Mouse (Mus musculus): ENCODE results near the gene A930002H24Rik. TPM values are rescaled to one million over a fixed set of nuclear protein-coding genes. Genes with fewer than 3 reads are reported as not detected.

The A930002H24Rik gene
- polyA plus RNA-seq, 1 experiment from 2014 or later, result 1.9 TPM

DNA sequence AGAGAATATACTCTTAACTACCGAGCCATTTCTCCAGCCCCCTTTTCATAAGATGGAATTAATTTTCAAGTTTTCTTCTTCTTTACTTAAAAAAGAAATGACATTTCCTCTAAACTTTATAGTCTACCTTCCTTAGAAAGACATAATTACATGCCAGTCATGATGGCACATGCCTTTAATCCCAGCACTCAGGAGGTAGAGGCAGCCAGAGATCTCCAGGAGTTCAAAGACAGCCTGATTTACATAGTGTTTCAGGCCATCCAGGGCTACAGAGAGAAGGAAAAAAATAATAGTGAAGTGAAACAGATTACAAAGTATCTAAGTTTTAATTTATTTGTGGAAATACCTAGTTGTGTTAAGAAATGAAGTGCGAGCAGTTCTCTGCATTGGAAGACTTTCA is 27.4 kb downstream of the A930002H24Rik start:
- H3K4me3 ChIP-seq (replicated peaks), result no peak overlapping the region
- H3K27ac ChIP-seq (replicated peaks), result no peak overlapping the region
- WGBS, result 74% methylated on average over 2 of the region's 2 CpGs
- H3K4me2 ChIP-seq (replicated peaks), result no peak overlapping the region
- no peaks in the 10 kb centered on the region for H3K9me3 ChIP-seq (replicated peaks)
- H3K27me3 ChIP-seq, result no peaks in the 10 kb centered on the region
- no peaks in the 10 kb centered on the region for H3K4me1 ChIP-seq
- no peaks in the 10 kb centered on the region for H3K36me3 ChIP-seq
- no peak for ATAC-seq (ENCODE audit: insufficient number of reproducible peaks, low FRiP score, low TSS enrichment, low read depth)
- no peak overlapping the region for H3K9ac ChIP-seq

DNA sequence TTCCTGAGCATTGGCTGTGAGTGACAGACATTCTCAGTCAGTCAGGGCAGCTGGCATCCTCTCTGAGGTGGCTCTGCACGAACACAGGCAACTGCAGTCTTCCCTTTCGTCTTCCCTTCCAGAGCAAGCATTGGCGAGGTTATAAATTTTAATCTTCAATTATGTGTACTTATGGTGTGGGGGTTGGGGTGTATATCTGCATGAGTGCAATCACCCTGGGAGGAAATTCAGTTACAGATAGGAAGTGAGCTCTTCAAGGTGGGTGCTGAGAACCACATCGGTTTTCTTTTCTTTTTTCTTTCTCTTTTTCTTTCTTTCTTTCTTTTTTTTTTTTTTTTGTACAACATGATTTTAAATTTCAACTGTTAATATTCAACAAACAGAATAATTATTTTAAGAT is 32.0 kb downstream of the A930002H24Rik start:
- WGBS, result 68% methylated on average over 4 of the region's 4 CpGs
- Histone ChIP-seq H3K9me3 (replicated peaks) (no peaks in the 10 kb centered on the region), H3K27ac (replicated peaks) (no peak overlapping the region), H3K27me3 (no peaks in the 10 kb centered on the region), H3K4me2 (replicated peaks) (no peak overlapping the region), H3K4me3 (replicated peaks) (no peak overlapping the region), H3K4me1 (no peaks in the 10 kb centered on the region), H3K9ac (no peak overlapping the region), H3K36me3 (no peaks in the 10 kb centered on the region)
- ATAC-seq (ENCODE audit: insufficient number of reproducible peaks, low FRiP score, low TSS enrichment, low read depth), result no peak

DNA sequence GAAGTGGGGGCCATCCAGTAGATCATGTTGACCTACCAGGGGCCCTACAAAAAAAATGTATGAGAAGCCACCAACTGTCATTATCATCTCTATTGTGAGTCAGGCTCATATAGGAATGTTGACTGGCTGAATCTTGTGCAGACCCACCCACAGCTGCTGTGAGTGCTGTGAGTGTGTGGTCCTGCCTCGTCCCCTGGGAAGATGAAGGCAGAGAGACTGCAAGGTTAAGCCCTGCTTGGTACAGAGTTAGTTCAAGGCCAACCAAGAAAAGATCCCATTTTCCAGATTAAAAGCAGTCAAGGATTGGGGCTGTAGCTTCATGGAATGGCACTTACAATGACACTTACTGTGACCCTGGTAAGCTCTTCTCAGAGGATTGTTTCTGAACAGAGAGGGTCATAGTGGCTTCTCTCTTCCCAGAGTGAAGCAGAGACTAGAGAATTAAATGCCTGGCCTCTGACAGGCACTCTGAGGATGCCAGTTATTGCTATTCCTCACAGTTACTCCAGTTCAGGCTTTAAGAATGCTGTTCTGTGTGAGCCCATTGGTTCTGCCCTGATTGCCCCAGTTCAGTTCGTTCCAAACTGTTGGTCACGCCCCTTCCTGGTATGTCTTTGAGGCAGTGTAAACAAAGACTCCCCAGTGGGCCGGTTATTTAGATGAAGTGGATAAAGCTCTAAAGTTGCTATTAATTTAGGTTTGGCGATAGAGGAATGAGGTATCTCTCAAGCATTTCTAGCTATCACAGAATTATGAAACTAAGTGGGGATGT is 34.8 kb downstream of the A930002H24Rik start:
- Histone ChIP-seq H3K4me2 (replicated peaks) (no peak overlapping the region), H3K36me3 (no peaks in the 10 kb centered on the region), H3K9me3 (replicated peaks) (no peaks in the 10 kb centered on the region), H3K9ac (no peak overlapping the region), H3K4me3 (replicated peaks) (no peak overlapping the region), H3K27me3 (no peaks in the 10 kb centered on the region), H3K4me1 (no peaks in the 10 kb centered on the region), H3K27ac (replicated peaks) (no peak overlapping the region)
- 40% methylated on average over 5 of the region's 5 CpGs for WGBS
- ATAC-seq (ENCODE audit: insufficient number of reproducible peaks, low FRiP score, low TSS enrichment, low read depth), result no peak

DNA sequence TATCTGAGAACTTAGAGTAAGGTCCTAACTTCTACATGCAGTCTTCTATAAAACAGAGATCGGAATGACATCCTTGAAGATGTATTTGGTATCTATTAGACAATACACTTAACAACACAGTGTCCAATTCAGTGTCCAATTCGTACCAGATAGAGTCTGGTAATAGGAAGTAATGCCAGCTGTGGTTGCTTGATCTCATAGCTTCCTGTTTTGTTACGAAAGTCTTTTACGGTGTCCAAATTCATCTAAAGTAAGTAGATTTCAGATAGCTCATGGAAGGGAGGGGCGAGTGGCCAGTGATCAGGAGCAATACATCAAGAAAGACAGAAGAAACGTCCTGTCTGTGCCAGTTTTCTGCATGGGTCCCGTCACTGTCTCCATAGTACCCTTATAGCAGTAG is 36.8 kb downstream of the A930002H24Rik start:
- H3K4me1 ChIP-seq, result no peaks in the 10 kb centered on the region
- H3K4me3 ChIP-seq (replicated peaks), result no peak overlapping the region
- no peaks in the 10 kb centered on the region for H3K36me3 ChIP-seq
- H3K9ac ChIP-seq, result no peak overlapping the region
- 77% methylated on average over 7 of the region's 7 CpGs for WGBS
- H3K27ac ChIP-seq (replicated peaks), result no peak overlapping the region
- no peaks in the 10 kb centered on the region for H3K9me3 ChIP-seq (replicated peaks)
- H3K4me2 ChIP-seq (replicated peaks), result no peak overlapping the region
- no peak for ATAC-seq (ENCODE audit: insufficient number of reproducible peaks, low FRiP score, low TSS enrichment, low read depth)
- H3K27me3 ChIP-seq, result no peaks in the 10 kb centered on the region

DNA sequence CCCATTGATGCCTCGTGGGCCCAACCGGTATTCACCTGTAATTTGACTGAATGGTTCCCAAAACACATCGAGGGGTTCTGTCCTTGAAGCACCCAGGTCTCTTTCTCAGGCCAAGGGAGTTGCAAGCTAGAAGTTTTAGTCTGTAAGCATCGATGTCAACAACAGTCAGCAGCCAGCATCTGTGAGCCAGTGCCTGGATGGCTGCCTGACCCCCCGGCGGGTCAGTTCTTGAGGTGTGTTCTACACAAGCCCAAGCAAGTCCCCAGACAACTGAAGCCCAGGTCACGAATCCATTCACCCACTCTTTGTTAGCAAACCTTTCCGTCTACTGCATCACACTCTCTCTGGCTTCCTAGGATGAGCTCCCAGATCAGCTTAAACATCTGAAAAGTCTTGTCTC is 37.4 kb downstream of the A930002H24Rik start:
- Histone ChIP-seq H3K27me3 (no peaks in the 10 kb centered on the region), H3K9me3 (replicated peaks) (no peaks in the 10 kb centered on the region), H3K27ac (replicated peaks) (no peak overlapping the region), H3K4me2 (replicated peaks) (no peak overlapping the region), H3K9ac (no peak overlapping the region), H3K4me3 (replicated peaks) (no peak overlapping the region), H3K36me3 (no peaks in the 10 kb centered on the region), H3K4me1 (no peaks in the 10 kb centered on the region)
- 81% methylated on average over 8 of the region's 8 CpGs for WGBS
- no peak for ATAC-seq (ENCODE audit: insufficient number of reproducible peaks, low FRiP score, low TSS enrichment, low read depth)

DNA sequence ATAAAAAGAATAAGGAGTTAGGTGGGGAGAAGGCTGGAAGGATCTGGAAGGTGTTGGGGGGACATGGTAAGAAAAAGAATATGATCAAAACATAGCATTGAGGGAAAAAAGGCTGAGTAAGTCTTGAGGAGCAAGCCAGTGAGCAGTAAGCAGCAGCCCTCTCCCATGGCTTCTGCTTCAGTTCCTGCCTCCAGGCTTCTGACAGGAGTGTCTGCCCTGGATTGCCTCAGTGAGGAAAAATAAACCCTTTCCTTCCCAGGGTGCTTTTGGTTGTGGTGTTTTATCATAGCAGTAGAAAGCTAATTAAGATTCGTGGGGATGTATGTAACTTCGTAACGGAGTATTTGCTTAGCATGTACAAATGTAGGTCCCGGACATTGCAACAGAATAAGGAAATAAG is 39.5 kb downstream of the A930002H24Rik start:
- Histone ChIP-seq H3K4me1 (no peaks in the 10 kb centered on the region), H3K27ac (replicated peaks) (no peak overlapping the region), H3K9ac (no peak overlapping the region), H3K9me3 (replicated peaks) (no peaks in the 10 kb centered on the region), H3K36me3 (no peaks in the 10 kb centered on the region), H3K4me3 (replicated peaks) (no peak overlapping the region), H3K27me3 (no peaks in the 10 kb centered on the region), H3K4me2 (replicated peaks) (no peak overlapping the region)
- no peak for ATAC-seq (ENCODE audit: insufficient number of reproducible peaks, low FRiP score, low TSS enrichment, low read depth)
- WGBS, result 94% methylated on average over 4 of the region's 4 CpGs

DNA sequence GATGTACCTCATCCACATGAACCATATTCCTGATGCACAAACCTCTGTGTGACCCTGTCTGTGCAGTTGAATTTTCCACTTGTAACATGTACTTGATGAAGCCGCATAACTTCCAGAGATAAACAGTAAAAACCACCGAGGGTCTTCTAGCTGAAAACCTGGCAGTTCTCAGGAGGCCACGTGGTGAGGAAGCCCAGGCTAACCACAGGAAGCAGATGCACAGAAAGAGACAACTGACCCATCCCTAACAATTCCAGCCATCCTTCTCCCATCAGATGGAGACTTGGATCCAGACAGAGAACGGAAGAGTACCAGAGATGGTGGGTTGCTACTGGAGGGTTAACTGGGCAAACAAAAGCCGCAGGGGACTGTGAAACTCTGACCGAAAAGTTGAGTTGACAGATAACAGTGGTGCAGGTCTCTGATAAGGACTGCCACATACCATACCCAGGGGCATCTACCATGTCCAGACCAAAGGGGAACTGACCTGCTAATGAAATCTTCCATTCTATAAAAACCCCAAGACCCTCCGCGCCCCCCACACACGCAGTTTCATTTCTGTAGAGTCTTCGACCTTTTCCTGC is 45.1 kb downstream of the A930002H24Rik start:
- H3K4me3 ChIP-seq (replicated peaks), result no peak overlapping the region
- no peaks in the 10 kb centered on the region for H3K27me3 ChIP-seq
- 88% methylated on average over 10 of the region's 10 CpGs for WGBS
- no peak overlapping the region for H3K4me2 ChIP-seq (replicated peaks)
- H3K9ac ChIP-seq, result no peak overlapping the region
- no peaks in the 10 kb centered on the region for H3K9me3 ChIP-seq (replicated peaks)
- no peak for ATAC-seq (ENCODE audit: insufficient number of reproducible peaks, low FRiP score, low TSS enrichment, low read depth)
- no peaks in the 10 kb centered on the region for H3K36me3 ChIP-seq
- no peak overlapping the region for H3K27ac ChIP-seq (replicated peaks)
- no peaks in the 10 kb centered on the region for H3K4me1 ChIP-seq

DNA sequence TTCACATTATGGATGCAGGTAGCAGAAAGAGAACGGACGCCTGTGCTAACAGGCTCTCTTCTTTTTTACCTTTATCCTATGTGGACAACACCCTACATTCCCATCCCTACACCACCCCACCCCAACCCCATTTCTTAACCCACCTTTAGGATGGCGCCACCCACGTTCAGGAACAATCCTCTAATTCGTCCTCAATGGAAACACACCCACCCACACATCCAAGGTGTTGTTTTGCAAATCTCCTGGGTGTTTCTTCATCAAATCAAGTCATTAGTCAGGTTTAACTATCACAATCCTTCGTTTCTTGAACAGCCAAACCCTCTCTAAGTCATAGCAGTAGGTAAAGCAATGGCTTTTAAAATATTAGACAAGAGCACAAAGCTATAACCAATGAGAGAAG is 50.0 kb downstream of the A930002H24Rik start:
- Histone ChIP-seq H3K9me3 (replicated peaks) (no peaks in the 10 kb centered on the region), H3K4me2 (replicated peaks) (no peak overlapping the region), H3K9ac (no peak overlapping the region), H3K4me1 (no peaks in the 10 kb centered on the region), H3K4me3 (replicated peaks) (no peak overlapping the region), H3K27me3 (no peaks in the 10 kb centered on the region), H3K36me3 (no peaks in the 10 kb centered on the region), H3K27ac (replicated peaks) (no peak overlapping the region)
- no peak for ATAC-seq (ENCODE audit: insufficient number of reproducible peaks, low FRiP score, low TSS enrichment, low read depth)
- WGBS, result 76% methylated on average over 6 of the region's 6 CpGs

Other genes starting within 250 kb of the A930002H24Rik start
- gene Fer, start 729 bp downstream of the A930002H24Rik start, polyA plus RNA-seq (2015; fragmentation: Nextera tagmentation; extraction: Ambion mirVana), result 31.5 and 33.3 TPM in 2 replicates

Data from embryonic facial prominence, embryonic 15.5 days (tissue).